Comparison of ENCODE assay signal across 8 mouse cellular contexts in genomic region chr13:21468061-21469019, GRCm38 (mm10). TPM values are rescaled to one million over a fixed set of nuclear protein-coding genes. Genes with fewer than 3 reads are reported as not detected.
DNase-seq lines count a peak whose midpoint lies in the region; ATAC-seq and TF ChIP-seq lines count a peak whose summit lies in the region.

Nkapl (minus strand) TSS chr13:21468509.

- H3K27ac ChIP-seq in cortical plate, adult 2 months (ENCODE audit: insufficient read depth, low read length): no peak within 1 kb of the TSS

- peak; percentile 58; the same call in 1 of the 2 replicates for TF ChIP-seq POLR2A in cortical plate, adult 2 months (IDR thresholded peaks at IDR 0.05; ENCODE audit: extremely low read depth, insufficient read depth, low read length)

- peak within 1 kb of the TSS; percentile 62 for H3K4me3 ChIP-seq in cortical plate, adult 2 months (ENCODE audit: insufficient read depth, low read length)

- peak; percentile 64 to 71 for DNase-seq in gastrocnemius, adult 8-10 months (ENCODE audit: low spot score in 2 of 2)
- DNase-seq in induced T-regulatory cell, adult 2 months (ENCODE audit: low read depth): peak; percentile 89
- DNase-seq in left cerebral cortex, adult 8-10 months (ENCODE audit: low spot score in 2 of 2): peak; percentile 55 to 60
- DNase-seq in right cerebral cortex, adult 18-20 months: peak; percentile 83
- peak; percentile 32 for DNase-seq in urinary bladder, postnatal 10 days (ENCODE audit: low spot score)

- TF ChIP-seq CTCF in cortical plate, adult 2 months (IDR thresholded peaks at IDR 0.05; ENCODE audit: extremely low read depth, insufficient read depth, low read length): no peak

- no peaks in the 10 kb centered on the region for H3K4me1 ChIP-seq in cortical plate, adult 2 months (ENCODE audit: control insufficient read depth, insufficient read depth, low read length)

- peak; percentile 82 for ATAC-seq in activated CD4-positive, CD25-positive, alpha-beta regulatory T cell, adult 4 months
- peak; percentile 99 for ATAC-seq in megakaryocyte, adult 5-6 weeks (ENCODE audit: poor library complexity, severe bottlenecking)

RNA-seq across cellular contexts. Expression of gene Nkapl, which starts in this region (rescaled TPM):
- not detected for polyA plus RNA-seq in activated CD4-positive, CD25-positive, alpha-beta regulatory T cell, adult 4 months (2017; shearing (Covaris generic))
- 0.40 and 0.44 TPM in 2 replicates for polyA plus RNA-seq in cortical plate, adult 2 months (2012; rRNA removed)
- under 1 TPM in 3 of 4 experiments, not detected in 1; 0.19 to 0.22 (median 0.20) TPM for total RNA-seq in gastrocnemius, adult 8-10 months (2022)
- 1 to 10 TPM in 2 of 4 experiments, under 1 TPM in 2; 0.59 to 1.5 (median 0.84) TPM for total RNA-seq in left cerebral cortex, adult 8-10 months (2022)
- 0.16 and 1.1 TPM in 2 replicates for total RNA-seq in megakaryocyte, adult 5-6 weeks (2015)
- 1.2 and 1.3 TPM in 2 replicates for total RNA-seq in megakaryocyte, adult 5-6 weeks (2017)

Comparison
In these comparisons a context has a peak if more than half of its experiments do, and no peak if none do; other contexts are left out.
1. Peak in ATAC-seq in activated CD4-positive, CD25-positive, alpha-beta regulatory T cell, adult 4 months; RNA of the gene not detected or under 1 TPM.
2. Peak in DNase-seq in gastrocnemius, adult 8-10 months; RNA of the gene not detected or under 1 TPM.
3. DNase-seq: peak in every context shown above with its lines; median percentile 89 in induced T-regulatory cell, adult 2 months; 83 in right cerebral cortex, adult 18-20 months; 68 in gastrocnemius, adult 8-10 months; 58 in left cerebral cortex, adult 8-10 months; 32 in urinary bladder, postnatal 10 days.